Mouse (Mus musculus): ENCODE data around the gene Wdhd1. TPM values are rescaled to one million over a fixed set of nuclear protein-coding genes. Genes with fewer than 3 reads are reported as not detected.

The Wdhd1 gene
- total and polyA plus RNA-seq, 3 experiments = 37.1 to 81.0 (median 61.4) TPM

- DNase-seq (ENCODE audit: extremely low read depth) = no peak
- H3K36me3 ChIP-seq (replicated peaks in 1 of 2; ENCODE audit: control insufficient read depth in 1 of 2, insufficient read depth in 1 of 2, low read length in 1 of 2) = peaks cover 56 to 78% of the 10 kb centered on the region in 2 experiments
- no peaks in the 10 kb centered on the region for H3K79me2 ChIP-seq (replicated peaks; ENCODE audit: control insufficient read depth, extremely low read depth, insufficient read depth, poor library complexity, severe bottlenecking)
- dilution Hi-C loops (cut with MboI; ENCODE audit: extremely low pct_ligation_motif_present, extremely low pct_unique_long_range_greater_than_20kb, low sequenced_read_pairs) = no loop called here
- in situ Hi-C loops (cut with MboI; ENCODE audit: low pct_ligation_motif_present, low pct_unique_long_range_greater_than_20kb, low sequenced_read_pairs) = loop anchor here (25.0 kb wide), 1 partner anchor 355 kb away; the partner anchor contains the start of gene Samd4
- no peak for TF ChIP-seq ZKSCAN1 (IDR thresholded peaks at IDR 0.05; ENCODE audit: borderline replicate concordance, low read depth, low read length)
- no peak for TF ChIP-seq ZNF384 (IDR thresholded peaks at IDR 0.05; ENCODE audit: low read depth, low read length)
- TF ChIP-seq ETS1 (conservative IDR thresholded peaks at IDR 0.05; ENCODE audit: low read depth, low read length) = no peak
- TF ChIP-seq EP300 (IDR thresholded peaks at IDR 0.05; ENCODE audit: low read length) = no peak
- TF ChIP-seq TCF12 (IDR thresholded peaks at IDR 0.05; ENCODE audit: low read depth, low read length) = no peak
- TF ChIP-seq TBP (conservative IDR thresholded peaks at IDR 0.05; ENCODE audit: low read depth, low read length) = no peak
- TF ChIP-seq MAZ (IDR thresholded peaks at IDR 0.05; ENCODE audit: low read depth, low read length) = no peak
- TF ChIP-seq MAFK (IDR thresholded peaks at IDR 0.05; ENCODE audit: insufficient replicate concordance, low read length) = no peak
- no peak for TF ChIP-seq MXI1 (IDR thresholded peaks at IDR 0.05; ENCODE audit: low read depth, low read length)
- no peak for TF ChIP-seq E2F4 (IDR thresholded peaks at IDR 0.05; ENCODE audit: insufficient replicate concordance, low read depth, low read length)
- TF ChIP-seq USF2 (conservative IDR thresholded peaks at IDR 0.05; ENCODE audit: low read depth, low read length) = no peak
- TF ChIP-seq CHD2 (IDR thresholded peaks at IDR 0.05; ENCODE audit: low read length) = no peak
- no peak for TF ChIP-seq PAX5 (IDR thresholded peaks at IDR 0.05; ENCODE audit: low read length)
- TF ChIP-seq IRF4 (IDR thresholded peaks at IDR 0.05; ENCODE audit: low read depth, low read length) = no peak
- TF ChIP-seq KAT2A (IDR thresholded peaks at IDR 0.05; ENCODE audit: insufficient replicate concordance, low read length) = no peak
- TF ChIP-seq BHLHE40 (IDR thresholded peaks at IDR 0.05; ENCODE audit: low read depth, low read length) = no peak
- TF ChIP-seq POLR2AphosphoS2 (IDR thresholded peaks at IDR 0.05; ENCODE audit: low read depth, low read length) = no peak
- H3K4me3 ChIP-seq (replicated peaks in 1 of 3; ENCODE audit: low read depth in 2 of 3, low read length in 2 of 3, poor library complexity in 1 of 3) = no peak overlapping the region
- H3K27ac ChIP-seq (ENCODE audit: insufficient read depth, low read depth) = no peak overlapping the region
- no peaks in the 10 kb centered on the region for H3K9me3 ChIP-seq (replicated peaks; ENCODE audit: low read length)
- H3K4me2 ChIP-seq (ENCODE audit: insufficient read depth, low read depth, poor library complexity, severe bottlenecking) = no peak overlapping the region
- H3K9ac ChIP-seq (ENCODE audit: insufficient read depth, low read depth) = no peak overlapping the region
- no peaks in the 10 kb centered on the region for H3K27me3 ChIP-seq (replicated peaks)
- H3K4me1 ChIP-seq (ENCODE audit: control insufficient read depth in 1 of 2, insufficient read depth in 2 of 2) = no peaks in the 10 kb centered on the region
Observed at GRCm38 (mm10) chr14:47242753-47243152, 33.9 kb downstream of the Wdhd1 start.

GRCm38 (mm10) chr14:47241046-47241445, 35.6 kb downstream of the Wdhd1 start:
- Histone ChIP-seq H3K36me3 (replicated peaks in 1 of 2; ENCODE audit: control insufficient read depth in 1 of 2, insufficient read depth in 1 of 2, low read length in 1 of 2) (peaks cover 41 to 61% of the 10 kb centered on the region in 2 experiments), H3K9me3 (replicated peaks; ENCODE audit: low read length) (peaks cover 5% of the 10 kb centered on the region), H3K79me2 (replicated peaks; ENCODE audit: control insufficient read depth, extremely low read depth, insufficient read depth, poor library complexity, severe bottlenecking) (no peaks in the 10 kb centered on the region), H3K4me1 (ENCODE audit: control insufficient read depth in 1 of 2, insufficient read depth in 2 of 2) (no peaks in the 10 kb centered on the region), H3K4me3 (replicated peaks in 1 of 3; ENCODE audit: low read depth in 2 of 3, low read length in 2 of 3, poor library complexity in 1 of 3) (no peak overlapping the region), H3K9ac (ENCODE audit: insufficient read depth, low read depth) (no peak overlapping the region), H3K27ac (ENCODE audit: insufficient read depth, low read depth) (no peak overlapping the region), H3K27me3 (replicated peaks) (no peaks in the 10 kb centered on the region), H3K4me2 (ENCODE audit: insufficient read depth, low read depth, poor library complexity, severe bottlenecking) (no peak overlapping the region)
- in situ Hi-C loops (cut with MboI; ENCODE audit: low pct_ligation_motif_present, low pct_unique_long_range_greater_than_20kb, low sequenced_read_pairs) = loop anchor here (25.0 kb wide), 1 partner anchor 354 kb away; the partner anchor contains the start of gene Samd4
- dilution Hi-C loops (cut with MboI; ENCODE audit: extremely low pct_ligation_motif_present, extremely low pct_unique_long_range_greater_than_20kb, low sequenced_read_pairs) = no loop called here
- no peak for DNase-seq (ENCODE audit: extremely low read depth)
- TF ChIP-seq NELFE (IDR thresholded peaks at IDR 0.05; ENCODE audit: low read depth, low read length) (no peak), ELF1 (IDR thresholded peaks at IDR 0.05; ENCODE audit: low read depth, low read length) (no peak), UBTF (IDR thresholded peaks at IDR 0.05; ENCODE audit: low read depth, low read length) (no peak), ZC3H11A (IDR thresholded peaks at IDR 0.05; ENCODE audit: low read depth, low read length) (no peak), USF1 (IDR thresholded peaks at IDR 0.05; ENCODE audit: low read depth, low read length) (no peak), EP300 (IDR thresholded peaks at IDR 0.05; ENCODE audit: low read length) (no peak), JUND (conservative IDR thresholded peaks at IDR 0.05; ENCODE audit: low read depth, low read length) (no peak), CHD1 (IDR thresholded peaks at IDR 0.05; ENCODE audit: low read depth, low read length) (no peak)

Measured in CH12.LX (cell line).